Comparison of ENCODE assay signal across 29 mouse cellular contexts in the genomic region with DNA sequence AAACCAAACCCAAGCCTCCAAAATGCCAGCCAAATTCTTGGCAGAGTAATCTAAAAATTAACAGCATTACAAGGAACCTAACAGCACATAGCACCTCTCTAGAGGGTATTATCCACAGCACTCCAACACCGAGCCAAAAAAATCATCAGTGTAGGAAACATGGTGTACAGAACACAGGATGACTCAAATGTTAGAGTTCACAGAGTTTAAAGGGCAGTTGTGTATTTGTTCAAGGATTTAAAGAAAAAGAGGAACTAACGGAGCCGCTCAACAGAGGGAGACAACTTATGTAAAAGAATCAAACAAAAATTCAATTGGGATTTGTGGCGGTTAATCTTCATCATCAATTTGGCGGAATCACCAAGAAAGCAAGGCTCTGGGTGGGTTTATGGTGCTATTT. TPM values are rescaled to one million over a fixed set of nuclear protein-coding genes. Genes with fewer than 3 reads are reported as not detected.
DNase-seq lines count a peak whose midpoint lies in the region; ATAC-seq and TF ChIP-seq lines count a peak whose summit lies in the region.
"Had no signal": no experiment of that assay in that cellular context is flagged by ENCODE, and none has a peak within 500 bp of the region (broad histone marks: within the 10 kb centered on the region; RNA-seq: fewer than 3 reads in every experiment).

No protein-coding gene starts in this region.

- no peak overlapping the region for H3K9ac ChIP-seq in liver, adult 2 months (ENCODE audit: low read depth, low read length)
- H3K9ac ChIP-seq in liver, embryonic 11.5 days (ENCODE audit: low read depth, low read length) = no peak overlapping the region
- H3K9ac ChIP-seq in liver, postnatal 0 days (replicated peaks) = no peak overlapping the region
- H3K9ac ChIP-seq: embryonic facial prominence, embryonic 13.5 days; embryonic facial prominence, embryonic 15.5 days; forebrain, embryonic 12.5 days had no signal

- WGBS in liver, adult 2 months = 60% methylated on average over 5 of the region's 5 CpGs
- WGBS in liver, embryonic 11.5 days = 75% methylated on average over 5 of the region's 5 CpGs
- 52% methylated on average over 5 of the region's 5 CpGs for WGBS in liver, postnatal 0 days (ENCODE audit: insufficient replicate concordance)

- H3K4me3 ChIP-seq in liver, adult 2 months (ENCODE audit: insufficient read depth, low read depth, low read length) = no peak overlapping the region
- H3K4me3 ChIP-seq in liver, embryonic 11.5 days (ENCODE audit: low read depth, low read length) = no peak overlapping the region
- H3K4me3 ChIP-seq in liver, postnatal 0 days (ENCODE audit: low read depth, low read length) = no peak overlapping the region
- H3K4me3 ChIP-seq: embryonic facial prominence, embryonic 13.5 days; embryonic facial prominence, embryonic 15.5 days; erythroblast, embryonic 14.5 days; forebrain, embryonic 10.5 days; forebrain, embryonic 12.5 days had no signal

- CTCF ChIA-PET in Patski (lab: Charles Lee) = no interaction called here

- H3K9me3 ChIP-seq in liver, embryonic 11.5 days (ENCODE audit: control insufficient read depth, low read length) = no peaks in the 10 kb centered on the region
- no peaks in the 10 kb centered on the region for H3K9me3 ChIP-seq in liver, postnatal 0 days (ENCODE audit: low read length)
- H3K9me3 ChIP-seq: embryonic facial prominence, embryonic 13.5 days; embryonic facial prominence, embryonic 15.5 days; forebrain, embryonic 10.5 days; forebrain, embryonic 12.5 days had no signal

- no peaks in the 10 kb centered on the region for H3K79me2 ChIP-seq in liver, adult 2 months (ENCODE audit: control insufficient read depth, insufficient read depth, low read length)

- no peaks in the 10 kb centered on the region for H3K4me1 ChIP-seq in liver, adult 2 months (ENCODE audit: control insufficient read depth, insufficient read depth, low read length)
- H3K4me1 ChIP-seq in liver, embryonic 11.5 days (replicated peaks; ENCODE audit: control insufficient read depth, insufficient read depth, low read length) = no peaks in the 10 kb centered on the region
- H3K4me1 ChIP-seq in liver, postnatal 0 days (ENCODE audit: insufficient read depth) = no peaks in the 10 kb centered on the region
- H3K4me1 ChIP-seq: embryonic facial prominence, embryonic 13.5 days; embryonic facial prominence, embryonic 15.5 days; forebrain, embryonic 12.5 days had no signal

- H3K4me2 ChIP-seq in liver, embryonic 11.5 days = no peak overlapping the region
- no peak overlapping the region for H3K4me2 ChIP-seq in liver, postnatal 0 days (ENCODE audit: low read depth, low read length)
- H3K4me2 ChIP-seq: embryonic facial prominence, embryonic 13.5 days; embryonic facial prominence, embryonic 15.5 days; forebrain, embryonic 12.5 days had no signal

- ATAC-seq in liver, embryonic 11.5 days (replicated peaks; ENCODE audit: low FRiP score) = no peak
- peak; percentile 85 for ATAC-seq in liver, postnatal 0 days
- ATAC-seq in Patski = peak; percentile 39
- ATAC-seq: CD4-positive, CD25-positive, alpha-beta regulatory T cell, adult 4 months; forebrain, embryonic 14.5 days; forebrain, embryonic 16.5 days had no signal

- H3K27me3 ChIP-seq in liver, adult 2 months (ENCODE audit: control insufficient read depth, insufficient read depth, low read length) = no peaks in the 10 kb centered on the region
- no peaks in the 10 kb centered on the region for H3K27me3 ChIP-seq in liver, embryonic 11.5 days (replicated peaks; ENCODE audit: control insufficient read depth, insufficient read depth, low read length)
- H3K27me3 ChIP-seq in liver, postnatal 0 days (ENCODE audit: insufficient read depth, low read length) = no peaks in the 10 kb centered on the region
- no peaks in the 10 kb centered on the region for H3K27me3 ChIP-seq in Patski
- H3K27me3 ChIP-seq: CH12.LX; embryonic facial prominence, embryonic 13.5 days; embryonic facial prominence, embryonic 15.5 days; forebrain, embryonic 12.5 days had no signal

- TF ChIP-seq POLR2A in liver, adult 2 months (IDR thresholded peaks at IDR 0.05; ENCODE audit: extremely low read depth, insufficient read depth, low read length) = no peak

- peak; percentile 20 for DNase-seq in liver, adult 2 months (ENCODE audit: extremely low read depth, low read depth, low spot score)
- no peak for DNase-seq in liver, embryonic 11.5 days (ENCODE audit: low spot score)
- DNase-seq in liver, postnatal 0 days = no peak
- DNase-seq in liver (no peak), Patski (ENCODE audit: low read depth, low spot score) (no peak)
- DNase-seq: adrenal gland, adult 2 months; adrenal gland, postnatal 10 days; adrenal gland, postnatal 25 days; B cell, adult 2 months; cerebellum, adult 11 months; cerebellum, adult 18-20 months; cerebellum, adult 8-10 months; cerebellum, adult 9-11 months; cerebellum, postnatal 14 days; cerebellum, postnatal 36 days; embryo, embryonic 11 days had no signal

- H3K36me3 ChIP-seq in liver, adult 2 months (ENCODE audit: control insufficient read depth, insufficient read depth, low read length) = no peaks in the 10 kb centered on the region
- no peaks in the 10 kb centered on the region for H3K36me3 ChIP-seq in liver, embryonic 11.5 days (ENCODE audit: control insufficient read depth, insufficient read depth, low read length)
- H3K36me3 ChIP-seq in liver, postnatal 0 days (replicated peaks; ENCODE audit: insufficient read depth, low read length) = no peaks in the 10 kb centered on the region
- H3K36me3 ChIP-seq: embryonic facial prominence, embryonic 13.5 days; embryonic facial prominence, embryonic 15.5 days; forebrain, embryonic 10.5 days; forebrain, embryonic 12.5 days; G1E had no signal

- no peak overlapping the region for H3K27ac ChIP-seq in liver, adult 2 months (replicated peaks; ENCODE audit: insufficient read depth, low read depth, low read length)
- no peak overlapping the region for H3K27ac ChIP-seq in liver, embryonic 11.5 days (ENCODE audit: low read depth, low read length)
- no peak overlapping the region for H3K27ac ChIP-seq in liver, postnatal 0 days (ENCODE audit: low read depth)
- H3K27ac ChIP-seq: embryonic facial prominence, embryonic 13.5 days; embryonic facial prominence, embryonic 15.5 days; forebrain, embryonic 10.5 days; forebrain, embryonic 12.5 days had no signal

- in situ Hi-C loops in Patski (cut with MboI; ENCODE audit: low pct_unique_long_range_greater_than_20kb) = no loop called here

- TF ChIP-seq EP300 in liver, postnatal 0 days (IDR thresholded peaks at IDR 0.05; ENCODE audit: low read depth) = no peak

- TF ChIP-seq CTCF in liver, adult 2 months (IDR thresholded peaks at IDR 0.05; ENCODE audit: low read depth, low read length) = no peak
- TF ChIP-seq CTCF in liver, postnatal 0 days (IDR thresholded peaks at IDR 0.05; ENCODE audit: low read depth) = no peak
- TF ChIP-seq CTCF in Patski (IDR thresholded peaks at IDR 0.05) = no peak

- POLR2A ChIA-PET in Patski (lab: Charles Lee) = no interaction called here

RNA-seq across cellular contexts. Expression of a gene that starts 7.1 kb away (rescaled TPM):
- 0.07 TPM in 1 of 2 replicates, not detected in the other for total RNA-seq in liver, adult 2 months (2014; rRNA removed)
- 0.05 and 0.07 TPM in 2 replicates for polyA plus RNA-seq in liver, adult 2 months (2012; rRNA removed)
- polyA plus RNA-seq in liver, embryonic 11.5 days (2014; fragmentation: Nextera tagmentation; extraction: Ambion mirVana) = not detected in 2 replicates
- 0.06 TPM in 1 of 2 replicates, not detected in the other for polyA plus RNA-seq in liver, postnatal 0 days (2015; fragmentation: Nextera tagmentation; extraction: Ambion mirVana)
- 0.03 TPM for polyA plus RNA-seq in Patski (2021)
- total RNA-seq: adrenal gland, postnatal 25 days; CH12.LX; common myeloid progenitor, adult 5-6 weeks; G1E had no signal
- polyA plus RNA-seq: adrenal gland, adult 2 months; CD4-positive, CD25-positive, alpha-beta regulatory T cell, adult 4 months; embryonic facial prominence, embryonic 11.5 days; erythroblast, embryonic 14.5 days; forebrain, embryonic 10.5 days; forebrain, embryonic 12.5 days; forebrain, embryonic 14.5 days; forebrain, embryonic 16.5 days; G1E had no signal

RNA-seq across cellular contexts. Expression of a gene that starts 47.9 kb away (rescaled TPM):
- not detected in 2 replicates for total RNA-seq in liver, adult 2 months (2014; rRNA removed)
- not detected in 2 replicates for polyA plus RNA-seq in liver, adult 2 months (2012; rRNA removed)
- 0.14 TPM in 1 of 2 replicates, not detected in the other for polyA plus RNA-seq in liver, embryonic 11.5 days (2014; fragmentation: Nextera tagmentation; extraction: Ambion mirVana)
- polyA plus RNA-seq in liver, postnatal 0 days (2015; fragmentation: Nextera tagmentation; extraction: Ambion mirVana) = 0.11 and 0.23 TPM in 2 replicates
- polyA plus RNA-seq in Patski (2021) = not detected
- total RNA-seq: adrenal gland, adult 2 months; adrenal gland, postnatal 10 days; adrenal gland, postnatal 25 days; adrenal gland, postnatal 4 days; CH12.LX; common myeloid progenitor, adult 5-6 weeks; G1E had no signal
- polyA plus RNA-seq: adrenal gland, adult 2 months; CD4-positive, CD25-positive, alpha-beta regulatory T cell, adult 4 months; embryonic facial prominence, embryonic 13.5 days; erythroblast, embryonic 14.5 days; forebrain, embryonic 12.5 days; G1E had no signal
